Mouse (Mus musculus): ENCODE measurements at regions not wholly inside any gene's neighbourhood (a gene's known extent, or its start where the extent isn't known, plus 50 kb on each side); places are given as distances from the start of the nearest gene placed in this dataset.
A peak's percentile ranks its signal among the peaks of the same experiment; 100 is the strongest.
"Not testable (repeated sequence)": the region's sequence is repeated elsewhere in the genome, so short reads cannot be mapped to it uniquely, and the experiment has no call there.

DNA sequence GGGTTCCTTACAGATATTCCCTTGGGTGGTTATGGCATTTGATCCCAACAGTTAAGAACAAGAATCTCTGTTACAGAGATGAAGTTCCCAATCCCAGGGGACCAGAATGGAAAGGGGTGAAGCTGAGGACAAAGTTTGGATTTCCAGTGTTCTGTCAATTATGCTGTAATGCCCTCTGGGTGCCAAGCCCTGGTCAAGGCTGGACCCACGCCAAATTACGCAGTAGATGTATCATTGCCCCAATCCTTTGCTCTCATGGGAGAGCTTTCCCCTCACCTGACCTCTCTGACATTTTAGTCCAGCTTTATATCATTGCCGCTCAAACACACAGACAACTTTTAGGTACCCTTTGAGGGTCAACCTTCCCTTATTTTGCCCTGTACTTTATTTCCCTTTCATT is 158.2 kb downstream of the Dio2 start:
- H3K4me2 ChIP-seq (replicated peaks; ENCODE audit: low read depth, low read length): no peak overlapping the region
- H3K4me1 ChIP-seq (ENCODE audit: insufficient read depth, low read depth, low read length): no peaks in the 10 kb centered on the region
- H3K27ac ChIP-seq (ENCODE audit: low read length): no peak overlapping the region
- no peak overlapping the region for H3K9ac ChIP-seq (replicated peaks; ENCODE audit: low read depth)
- H3K4me3 ChIP-seq (ENCODE audit: low read depth, low read length): no peak overlapping the region
- no peaks in the 10 kb centered on the region for H3K9me3 ChIP-seq (ENCODE audit: low read length)
- DNase-seq (ENCODE audit: low spot score) (no peak), ATAC-seq (no peak)
- 83% methylated on average over 3 of the region's 3 CpGs for WGBS
- no peaks in the 10 kb centered on the region for H3K27me3 ChIP-seq (replicated peaks; ENCODE audit: insufficient read depth, low read length)
- H3K36me3 ChIP-seq (ENCODE audit: insufficient read depth, low read length): no peaks in the 10 kb centered on the region
- no peak for TF ChIP-seq EP300 (IDR thresholded peaks at IDR 0.05)
- no peak for TF ChIP-seq CTCF (IDR thresholded peaks at IDR 0.05)

DNA sequence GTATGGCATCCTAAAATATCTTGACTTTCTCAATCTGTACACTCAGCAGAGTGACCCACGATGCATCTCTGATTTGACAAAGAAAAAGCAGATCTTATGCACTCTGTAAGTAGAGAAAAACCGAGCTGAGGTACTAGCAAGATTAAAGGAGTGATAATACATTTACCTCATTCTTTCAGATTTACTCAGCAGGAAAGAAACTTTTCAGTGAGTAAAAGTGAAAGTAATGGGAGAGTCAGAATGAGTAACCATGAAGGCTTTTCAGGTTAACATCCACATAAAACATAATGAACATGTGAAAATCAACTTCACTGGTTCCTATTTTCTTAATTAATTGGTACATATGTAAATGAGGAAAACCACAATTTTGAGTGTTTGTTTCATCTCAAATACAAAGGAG is 162.1 kb downstream of the Dio2 start:
- ATAC-seq (no peak), DNase-seq (ENCODE audit: low spot score) (no peak)
- no peaks in the 10 kb centered on the region for H3K9me3 ChIP-seq (ENCODE audit: low read length)
- no peak overlapping the region for H3K9ac ChIP-seq (replicated peaks; ENCODE audit: low read depth)
- 48% methylated on average over 2 of the region's 2 CpGs for WGBS
- no peak overlapping the region for H3K4me3 ChIP-seq (ENCODE audit: low read depth, low read length)
- no peak overlapping the region for H3K27ac ChIP-seq (ENCODE audit: low read length)
- H3K27me3 ChIP-seq (replicated peaks; ENCODE audit: insufficient read depth, low read length): no peaks in the 10 kb centered on the region
- H3K36me3 ChIP-seq (ENCODE audit: insufficient read depth, low read length): no peaks in the 10 kb centered on the region
- TF ChIP-seq CTCF (IDR thresholded peaks at IDR 0.05) (no peak), EP300 (IDR thresholded peaks at IDR 0.05) (no peak)
- H3K4me1 ChIP-seq (ENCODE audit: insufficient read depth, low read depth, low read length): no peaks in the 10 kb centered on the region
- H3K4me2 ChIP-seq (replicated peaks; ENCODE audit: low read depth, low read length): no peak overlapping the region

DNA sequence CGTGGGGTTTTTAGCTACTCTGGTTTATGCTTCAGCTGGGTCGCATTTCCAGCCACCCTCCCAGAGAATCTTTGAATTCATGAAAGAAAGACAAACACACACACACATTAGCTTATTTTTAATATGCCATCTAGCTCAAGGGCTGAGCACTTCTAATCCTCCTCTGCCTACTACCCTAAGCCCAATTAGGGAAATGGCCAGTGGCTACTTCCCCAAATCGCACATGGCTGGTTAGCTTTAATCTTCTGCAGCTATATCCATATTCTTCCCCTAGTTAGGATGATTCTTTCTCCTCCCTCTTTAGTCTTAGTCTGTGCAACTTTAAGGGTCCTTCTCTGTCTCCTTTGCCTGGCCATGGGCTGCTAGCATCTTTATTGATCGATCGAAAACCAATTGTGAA is 166.3 kb downstream of the Dio2 start:
- H3K4me2 ChIP-seq (replicated peaks; ENCODE audit: low read depth, low read length): no peak overlapping the region
- no peaks in the 10 kb centered on the region for H3K9me3 ChIP-seq (ENCODE audit: low read length)
- H3K4me3 ChIP-seq (ENCODE audit: low read depth, low read length): no peak overlapping the region
- no peaks in the 10 kb centered on the region for H3K4me1 ChIP-seq (ENCODE audit: insufficient read depth, low read depth, low read length)
- H3K27ac ChIP-seq (ENCODE audit: low read length): no peak overlapping the region
- ATAC-seq: no peak
- no peaks in the 10 kb centered on the region for H3K27me3 ChIP-seq (replicated peaks; ENCODE audit: insufficient read depth, low read length)
- DNase-seq (ENCODE audit: low spot score): no peak
- 88% methylated on average over 5 of the region's 5 CpGs for WGBS
- TF ChIP-seq CTCF (IDR thresholded peaks at IDR 0.05) (no peak), EP300 (IDR thresholded peaks at IDR 0.05) (no peak)
- H3K36me3 ChIP-seq (ENCODE audit: insufficient read depth, low read length): no peaks in the 10 kb centered on the region
- H3K9ac ChIP-seq (replicated peaks; ENCODE audit: low read depth): no peak overlapping the region

DNA sequence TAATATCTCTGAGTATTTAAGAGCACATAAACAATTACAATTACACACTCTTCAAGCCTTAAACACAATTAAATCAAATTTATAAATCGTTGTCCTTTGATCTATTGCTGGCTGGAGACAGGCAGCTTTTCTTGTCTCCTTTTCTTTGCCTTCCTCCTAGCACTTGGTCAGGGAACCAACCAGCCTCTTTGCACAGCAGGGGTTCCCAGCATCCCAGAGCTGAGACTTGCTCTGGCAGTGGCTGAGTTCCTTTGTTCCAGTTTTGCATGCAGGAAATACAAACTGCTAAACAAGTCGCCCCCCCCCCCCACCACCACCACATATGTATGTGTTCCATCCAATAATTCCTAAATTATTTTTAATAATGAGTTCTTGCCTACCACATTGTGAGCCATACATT is 166.7 kb downstream of the Dio2 start:
- Histone ChIP-seq H3K9ac (replicated peaks; ENCODE audit: low read depth) (no peak overlapping the region), H3K4me2 (replicated peaks; ENCODE audit: low read depth, low read length) (no peak overlapping the region), H3K9me3 (ENCODE audit: low read length) (no peaks in the 10 kb centered on the region), H3K4me3 (ENCODE audit: low read depth, low read length) (no peak overlapping the region), H3K4me1 (ENCODE audit: insufficient read depth, low read depth, low read length) (no peaks in the 10 kb centered on the region), H3K27me3 (replicated peaks; ENCODE audit: insufficient read depth, low read length) (no peaks in the 10 kb centered on the region), H3K27ac (ENCODE audit: low read length) (no peak overlapping the region), H3K36me3 (ENCODE audit: insufficient read depth, low read length) (no peaks in the 10 kb centered on the region)
- TF ChIP-seq EP300 (IDR thresholded peaks at IDR 0.05) (no peak), CTCF (IDR thresholded peaks at IDR 0.05) (no peak)
- 14% methylated on average over 2 of the region's 2 CpGs for whole genome bisulfite sequencing
- ATAC-seq: no peak
- no peak for DNase-seq (ENCODE audit: low spot score)

DNA sequence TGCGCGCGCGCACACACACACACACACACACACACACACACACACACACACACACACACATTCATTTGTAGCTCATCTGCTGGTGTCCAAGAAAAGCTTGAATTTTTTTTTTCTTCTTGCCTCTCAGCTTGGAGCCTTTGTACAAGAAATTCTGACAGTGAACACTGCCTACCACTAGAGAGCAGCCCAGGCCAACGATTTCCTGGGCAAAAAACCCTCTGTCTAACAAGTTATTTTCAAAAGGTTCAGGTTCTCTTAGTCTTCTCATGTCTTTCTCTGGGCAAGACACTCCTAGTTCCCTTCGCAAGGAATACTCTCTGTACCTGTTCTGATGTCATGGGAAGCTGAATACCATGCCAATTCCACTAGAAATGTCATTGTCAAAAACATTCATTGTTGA is 171.9 kb downstream of the Dio2 start:
- H3K27me3 ChIP-seq (replicated peaks; ENCODE audit: insufficient read depth, low read length): no peaks in the 10 kb centered on the region
- H3K36me3 ChIP-seq (ENCODE audit: insufficient read depth, low read length): no peaks in the 10 kb centered on the region
- no peak overlapping the region for H3K4me3 ChIP-seq (ENCODE audit: low read depth, low read length)
- H3K27ac ChIP-seq (ENCODE audit: low read length): no peak overlapping the region
- no peak overlapping the region for H3K4me2 ChIP-seq (replicated peaks; ENCODE audit: low read depth, low read length)
- no peak for ATAC-seq
- DNase-seq (ENCODE audit: low spot score): peak; percentile 29
- no peak overlapping the region for H3K9ac ChIP-seq (replicated peaks; ENCODE audit: low read depth)
- TF ChIP-seq CTCF (IDR thresholded peaks at IDR 0.05): peak; percentile 59
- no peak for TF ChIP-seq EP300 (IDR thresholded peaks at IDR 0.05)
- H3K4me1 ChIP-seq (ENCODE audit: insufficient read depth, low read depth, low read length): no peaks in the 10 kb centered on the region
- 77% methylated on average over 4 of the region's 6 CpGs for WGBS
- H3K9me3 ChIP-seq (ENCODE audit: low read length): no peaks in the 10 kb centered on the region

DNA sequence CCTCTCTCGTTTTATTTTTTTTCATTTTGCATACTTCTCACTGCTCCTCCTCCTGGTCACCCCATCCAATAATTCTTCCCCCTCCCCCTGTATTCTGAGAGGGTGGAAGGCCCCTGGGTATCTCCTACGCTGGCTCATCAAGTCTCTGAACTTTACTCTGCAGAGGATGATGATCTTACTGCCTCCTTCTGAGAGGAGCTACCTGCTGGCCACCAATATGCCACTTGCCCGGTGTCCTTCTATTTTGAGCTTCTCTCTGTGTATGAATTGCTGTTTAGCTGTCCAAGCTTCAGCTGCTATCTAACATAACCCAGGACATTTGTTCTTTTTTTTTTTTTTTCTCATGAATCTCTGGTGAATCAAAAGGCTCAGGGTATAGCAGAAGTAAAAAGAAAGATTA is 173.2 kb downstream of the Dio2 start:
- no peak for DNase-seq (ENCODE audit: low spot score)
- Histone ChIP-seq H3K27ac (ENCODE audit: low read length) (no peak overlapping the region), H3K9ac (replicated peaks; ENCODE audit: low read depth) (no peak overlapping the region), H3K4me3 (ENCODE audit: low read depth, low read length) (no peak overlapping the region), H3K9me3 (ENCODE audit: low read length) (no peaks in the 10 kb centered on the region), H3K36me3 (ENCODE audit: insufficient read depth, low read length) (no peaks in the 10 kb centered on the region), H3K4me2 (replicated peaks; ENCODE audit: low read depth, low read length) (no peak overlapping the region), H3K4me1 (ENCODE audit: insufficient read depth, low read depth, low read length) (no peaks in the 10 kb centered on the region), H3K27me3 (replicated peaks; ENCODE audit: insufficient read depth, low read length) (no peaks in the 10 kb centered on the region)
- ATAC-seq: no peak
- no peak for TF ChIP-seq CTCF (IDR thresholded peaks at IDR 0.05)
- TF ChIP-seq EP300 (IDR thresholded peaks at IDR 0.05): no peak
- 75% methylated on average over 3 of the region's 3 CpGs for WGBS

DNA sequence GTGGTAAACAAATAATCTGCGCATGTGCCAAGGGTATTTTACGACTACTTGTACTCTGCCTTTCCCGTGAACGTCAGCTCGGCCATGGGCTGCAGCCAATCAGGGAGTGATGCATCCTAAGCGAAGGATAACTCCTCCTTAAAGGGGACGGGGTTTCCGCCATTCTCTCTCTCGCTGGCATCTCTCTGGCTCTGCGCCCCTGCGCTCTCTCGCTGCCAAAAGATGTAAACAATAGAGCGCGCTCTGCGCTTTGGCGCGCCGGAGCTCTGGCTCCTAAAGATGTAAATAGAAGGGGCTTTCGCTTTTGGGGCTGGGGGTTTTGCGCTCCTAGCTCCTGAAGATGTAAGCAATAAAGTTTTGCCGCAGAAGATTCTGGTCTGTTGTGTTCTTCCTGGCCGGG is 173.6 kb downstream of the Dio2 start:
- H3K9ac ChIP-seq (replicated peaks; ENCODE audit: low read depth); H3K36me3 ChIP-seq (ENCODE audit: insufficient read depth, low read length); H3K4me2 ChIP-seq (replicated peaks; ENCODE audit: low read depth, low read length); H3K27me3 ChIP-seq (replicated peaks; ENCODE audit: insufficient read depth, low read length); H3K4me1 ChIP-seq (ENCODE audit: insufficient read depth, low read depth, low read length); H3K9me3 ChIP-seq (ENCODE audit: low read length); DNase-seq (ENCODE audit: low spot score); H3K4me3 ChIP-seq (ENCODE audit: low read depth, low read length); ATAC-seq; H3K27ac ChIP-seq (ENCODE audit: low read length): not testable (repeated sequence)
- WGBS: 87% methylated on average over 17 of the region's 22 CpGs

Measured in lung, postnatal 0 days (tissue).